Mouse (Mus musculus) MEL (cell line): ENCODE measurements around the gene Scai.

Source experiments
- BHLHE40 ChIP-seq: IDR thresholded peaks from 2 replicates; pipeline ENCODE4 v1.6.1; 2012; ENCODE audit warnings: low read depth, mild to moderate bottlenecking, inconsistent platforms, low read length, improper control_type of control experiment, borderline replicate concordance
- CTCF ChIP-seq, 3 experiments: IDR thresholded peaks in 2 of 3; conservative IDR thresholded peaks in 1 of 3; 2 replicates each; pipeline ENCODE4 v1.5.1; 2011 to 2012; ENCODE audit warnings: low read length in 3 of 3, low read depth in 2 of 3, mild to moderate bottlenecking in 2 of 3, improper control_type of control experiment in 1 of 3, inconsistent platforms in 1 of 3, mixed read lengths in 1 of 3, moderate library complexity in 1 of 3; ENCODE audit not compliant: control insufficient read depth in 1 of 3, insufficient read depth in 1 of 3, poor library complexity in 1 of 3, severe bottlenecking in 1 of 3
- E2F4 ChIP-seq: IDR thresholded peaks from 2 replicates; pipeline ENCODE4 v1.6.1; 2011; ENCODE audit warnings: low read depth, low read length, improper control_type of control experiment, borderline replicate concordance
- EP300 ChIP-seq, 2 experiments: IDR thresholded peaks; 2 replicates each; pipeline ENCODE4 v1.6.1; 2011; ENCODE audit warnings: improper control_type of control experiment in 2 of 2, low read length in 2 of 2, low read depth in 1 of 2, mild to moderate bottlenecking in 1 of 2
- GATA1 ChIP-seq: IDR thresholded peaks from 2 replicates; pipeline ENCODE4 v1.6.1; 2011; ENCODE audit warnings: low read depth, low read length, improper control_type of control experiment
- HCFC1 ChIP-seq: IDR thresholded peaks from 2 replicates; pipeline ENCODE4 v1.6.1; 2012; ENCODE audit warnings: low read depth, mild to moderate bottlenecking, inconsistent platforms, low read length, improper control_type of control experiment, moderate library complexity
- MAZ ChIP-seq: IDR thresholded peaks from 2 replicates; pipeline ENCODE4 v1.6.1; 2012; ENCODE audit warnings: low read depth, mild to moderate bottlenecking, inconsistent platforms, low read length, improper control_type of control experiment
- POLR2A ChIP-seq, 2 experiments: IDR thresholded peaks; 2 replicates each; pipeline ENCODE4 v1.6.1; 2011 to 2012; ENCODE audit warnings: low read length in 2 of 2, mild to moderate bottlenecking in 2 of 2, control low read depth in 1 of 2, improper control_type of control experiment in 1 of 2, low read depth in 1 of 2, moderate library complexity in 1 of 2; ENCODE audit not compliant: control insufficient read depth in 1 of 2, insufficient read depth in 1 of 2, poor library complexity in 1 of 2
- SMC3 ChIP-seq: IDR thresholded peaks from 2 replicates; pipeline ENCODE4 v1.6.1; 2011; ENCODE audit warnings: low read depth, low read length, improper control_type of control experiment
- TAL1 ChIP-seq: IDR thresholded peaks from 2 replicates; pipeline ENCODE4 v1.6.1; 2012; ENCODE audit warnings: mild to moderate bottlenecking, inconsistent platforms, low read length, moderate library complexity, mixed read lengths
- UBTF ChIP-seq: IDR thresholded peaks from 2 replicates; pipeline ENCODE4 v1.6.1; 2012; ENCODE audit warnings: low read depth, mild to moderate bottlenecking, inconsistent platforms, low read length, improper control_type of control experiment, moderate library complexity, borderline replicate concordance; ENCODE audit not compliant: insufficient read depth
- USF1 ChIP-seq: IDR thresholded peaks from 2 replicates; pipeline ENCODE4 v1.6.1; 2014; ENCODE audit warnings: low read depth, mild to moderate bottlenecking, inconsistent platforms, low read length, improper control_type of control experiment, moderate library complexity
- ZC3H11A ChIP-seq: IDR thresholded peaks from 2 replicates; pipeline ENCODE4 v1.6.1; 2012; ENCODE audit warnings: low read depth, mild to moderate bottlenecking, inconsistent platforms, low read length, improper control_type of control experiment
- ZKSCAN1 ChIP-seq: IDR thresholded peaks from 2 replicates; pipeline ENCODE4 v1.6.1; 2012; ENCODE audit warnings: low read depth, mild to moderate bottlenecking, inconsistent platforms, low read length, improper control_type of control experiment, moderate library complexity

DNA sequence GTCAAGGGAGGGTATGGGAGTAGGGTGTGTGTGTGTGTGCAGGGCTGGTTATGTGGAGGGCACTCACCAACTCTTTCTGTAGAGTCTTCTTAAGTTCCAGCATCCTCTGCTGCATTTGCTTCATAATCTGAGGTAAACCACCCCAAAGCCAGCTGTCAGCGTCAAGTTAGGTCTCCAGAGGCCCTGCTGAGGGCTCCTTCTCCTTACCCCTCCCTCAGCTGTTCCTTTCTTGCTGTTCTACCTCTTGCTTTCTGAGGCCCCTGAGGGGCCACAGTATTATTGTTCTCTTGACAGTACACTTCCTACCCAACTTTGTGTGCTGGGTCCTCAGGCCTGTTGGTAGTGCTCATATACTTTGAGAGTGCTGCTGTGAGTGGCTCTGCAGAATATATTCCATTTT is 170.5 kb downstream of the Scai start:
- TF ChIP-seq HCFC1 (no peak), GATA1 (no peak), ZC3H11A (no peak), CTCF (IDR thresholded peaks at IDR 0.05 in 2 of 3, conservative IDR thresholded peaks at IDR 0.05 in 1 of 3; ENCODE audit: control insufficient read depth in 1 of 3, insufficient read depth in 1 of 3, low read depth in 2 of 3, low read length in 3 of 3, poor library complexity in 1 of 3, severe bottlenecking in 1 of 3) (no peak), TAL1 (no peak), POLR2A (IDR thresholded peaks at IDR 0.05; ENCODE audit: control insufficient read depth in 1 of 2, insufficient read depth in 1 of 2, low read depth in 1 of 2, low read length in 2 of 2, poor library complexity in 1 of 2) (no peak), SMC3 (no peak), BHLHE40 (no peak), UBTF (no peak), E2F4 (no peak), MAZ (no peak), ZKSCAN1 (no peak), USF1 (no peak), EP300 (IDR thresholded peaks at IDR 0.05; ENCODE audit: low read depth in 1 of 2, low read length in 2 of 2) (no peak)
